Mouse (Mus musculus): ENCODE data around the gene Tmem88.

The Tmem88 gene

DNA sequence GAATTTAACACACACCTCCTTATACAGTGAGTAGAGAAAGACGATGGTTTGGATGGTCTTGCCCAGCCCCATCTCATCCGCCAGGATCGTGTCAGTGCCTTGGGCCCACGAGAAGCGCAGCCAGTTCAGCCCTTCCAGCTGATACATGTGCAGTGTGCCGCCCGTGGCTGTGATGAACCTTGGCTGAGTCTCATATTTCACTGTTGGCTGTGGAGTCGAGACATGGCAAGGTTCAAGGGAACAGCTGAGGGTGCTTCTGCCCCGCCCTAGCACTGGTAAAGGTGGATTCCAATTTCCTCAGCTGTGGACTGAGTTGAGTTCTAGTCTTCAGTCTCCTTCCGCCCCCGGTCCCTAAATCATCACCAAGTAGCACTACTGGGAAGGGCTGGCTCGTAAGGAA lies 40.3 kb downstream of the Tmem88 start:
- no peak for DNase-seq (ENCODE audit: low read depth)

DNA sequence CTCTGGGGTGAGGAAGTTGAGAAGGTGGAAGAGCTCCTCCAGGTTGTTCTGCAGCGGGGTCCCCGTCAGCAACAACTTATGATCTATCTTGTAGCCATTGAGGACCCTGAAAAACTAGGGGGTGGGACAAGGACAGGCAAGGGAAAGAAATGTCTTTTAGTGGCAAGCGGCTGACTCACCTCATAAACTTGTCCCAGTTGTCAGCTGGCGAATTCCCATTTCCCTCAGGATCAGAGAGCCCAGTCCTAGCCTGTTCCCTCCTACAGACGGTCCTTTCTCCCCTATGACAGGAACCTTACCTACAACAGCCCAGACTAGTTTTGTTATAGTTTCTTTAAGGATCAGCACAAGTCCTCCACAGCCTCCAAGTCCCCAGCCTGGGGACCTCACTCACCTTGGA lies 41.5 kb downstream of the Tmem88 start:
- DNase-seq (ENCODE audit: low read depth): no peak

All from naive thymus-derived CD4-positive, alpha-beta T cell, adult 2 months (primary cell).